Mouse (Mus musculus) E14TG2a.4 (cell line): Measurements from ENCODE around the gene Pcsk2.

Experiments used
- CTCF ChIP-seq: conservative IDR thresholded peaks from 2 replicates; pipeline ENCODE4 v1.5.1; 2014; ENCODE audit warnings: low read length
- NANOG ChIP-seq: IDR thresholded peaks from 2 replicates; pipeline ENCODE4 v1.6.1; 2014; ENCODE audit warnings: borderline replicate concordance, low read length, mixed read lengths

DNA sequence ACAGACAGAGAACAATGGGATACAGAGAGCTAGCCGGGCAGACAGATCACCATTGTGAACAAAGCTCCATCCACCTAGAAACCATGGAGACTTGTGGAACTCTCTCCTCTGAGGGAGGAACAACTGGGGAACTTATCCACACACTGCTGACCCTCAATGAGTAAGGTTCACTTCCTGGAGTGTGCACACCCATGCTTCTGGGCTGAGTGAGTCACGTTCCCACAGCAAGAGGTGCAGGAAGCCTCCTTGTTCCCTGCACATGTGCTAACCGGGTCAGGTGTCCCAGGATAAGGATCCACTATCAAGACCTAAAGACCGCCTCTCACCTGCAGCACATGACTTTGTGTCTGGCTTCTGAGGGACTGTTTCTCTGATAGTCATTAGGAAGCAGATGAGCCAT, 307.5 kb downstream of the Pcsk2 start:
- TF ChIP-seq CTCF (no peak), NANOG (no peak)
